Mouse (Mus musculus) thymus, adult 2 months (tissue): ENCODE measurements around the gene Prss35. TPM values are rescaled to one million over a fixed set of nuclear protein-coding genes. Genes with fewer than 3 reads are reported as not detected.

Experiments
- DNase-seq: peaks from one replicate; pipeline ENCODE4 v3.0.0; 2021
- H3K27ac ChIP-seq: fragments of 200-500 bp; 2 replicates; pipeline ENCODE4 v1.5.1; 2012; ENCODE audit warnings: low read length, control low read depth; ENCODE audit not compliant: control insufficient read depth, insufficient read depth
- H3K27me3 ChIP-seq: fragments of 200-500 bp; 2 replicates; pipeline ENCODE4 v1.6.1; 2012; ENCODE audit warnings: mild to moderate bottlenecking, low read length, moderate library complexity, mixed read lengths; ENCODE audit not compliant: control insufficient read depth, insufficient read depth
- H3K36me3 ChIP-seq: fragments of 200-500 bp; 2 replicates; pipeline ENCODE4 v1.6.1; 2012; ENCODE audit warnings: mild to moderate bottlenecking, low read length, moderate library complexity; ENCODE audit not compliant: control insufficient read depth, insufficient read depth
- H3K4me1 ChIP-seq: fragments of 200-500 bp; replicated peaks from 2 replicates; pipeline ENCODE4 v1.6.1; 2012; ENCODE audit warnings: low read length; ENCODE audit not compliant: control insufficient read depth, insufficient read depth
- H3K4me3 ChIP-seq: fragments of 200-500 bp; 2 replicates; pipeline ENCODE4 v1.5.1; 2012; ENCODE audit warnings: mild to moderate bottlenecking, low read length, control low read depth, moderate library complexity; ENCODE audit not compliant: control insufficient read depth, insufficient read depth
- CTCF ChIP-seq: fragments of 200-500 bp; IDR thresholded peaks from 2 replicates; pipeline ENCODE4 v1.5.1; 2012; ENCODE audit warnings: mild to moderate bottlenecking, control low read depth, low read length, moderate library complexity, borderline replicate concordance; ENCODE audit not compliant: control insufficient read depth, poor library complexity, insufficient read depth; ENCODE audit errors: extremely low read depth
- POLR2A ChIP-seq: fragments of 200-500 bp; IDR thresholded peaks from 2 replicates; pipeline ENCODE4 v1.6.1; 2012; ENCODE audit warnings: mild to moderate bottlenecking, low read length, control low read depth, moderate library complexity; ENCODE audit not compliant: control insufficient read depth, poor library complexity, insufficient read depth; ENCODE audit errors: extremely low read depth
- WGBS: fragments of 180-500 bp; shearing (Covaris S2); methylation state at CpG from one replicate; pipeline ENCODE4 v1.1.7; 2018; 5-methylcytosine and 5-hydroxymethylcytosine counted together
- polyA plus RNA-seq: library from polyadenylated mRNA; depleted of rRNA; stranded (reverse); fragments of >200 nt; gene quantifications from 2 replicates; pipeline ENCODE4 v1.2.3, GENCODE M21; 2012

The Prss35 gene
- polyA plus RNA-seq, 1 experiment: 0.16 TPM

DNA sequence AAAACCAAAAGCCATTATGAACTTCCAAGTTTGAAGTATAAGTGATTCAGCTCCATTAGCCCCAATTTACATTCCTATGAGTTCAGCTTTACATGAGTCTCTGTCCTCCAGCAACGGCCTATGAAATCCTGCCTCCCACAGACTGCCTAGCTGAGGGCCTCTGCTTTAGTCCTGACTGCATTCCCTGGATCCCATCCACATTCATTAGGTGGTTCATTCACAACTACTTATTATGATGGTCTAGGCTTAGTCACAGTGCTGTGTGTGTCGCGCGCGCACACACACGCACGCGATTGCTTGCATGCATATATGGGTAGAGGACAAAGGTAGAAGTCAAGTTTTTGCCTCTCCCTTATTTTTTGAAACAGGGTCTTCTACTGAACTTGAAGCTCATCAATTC lies 4.6 kb upstream of the Prss35 start:
- no peak overlapping the region for H3K4me3 ChIP-seq
- H3K36me3 ChIP-seq: no peaks in the 10 kb centered on the region
- 97% methylated on average over 8 of the region's 8 CpGs for WGBS
- TF ChIP-seq POLR2A: no peak
- no peak for TF ChIP-seq CTCF
- DNase-seq: no peak
- no peaks in the 10 kb centered on the region for H3K27me3 ChIP-seq
- H3K27ac ChIP-seq: no peak overlapping the region
- no peaks in the 10 kb centered on the region for H3K4me1 ChIP-seq

DNA sequence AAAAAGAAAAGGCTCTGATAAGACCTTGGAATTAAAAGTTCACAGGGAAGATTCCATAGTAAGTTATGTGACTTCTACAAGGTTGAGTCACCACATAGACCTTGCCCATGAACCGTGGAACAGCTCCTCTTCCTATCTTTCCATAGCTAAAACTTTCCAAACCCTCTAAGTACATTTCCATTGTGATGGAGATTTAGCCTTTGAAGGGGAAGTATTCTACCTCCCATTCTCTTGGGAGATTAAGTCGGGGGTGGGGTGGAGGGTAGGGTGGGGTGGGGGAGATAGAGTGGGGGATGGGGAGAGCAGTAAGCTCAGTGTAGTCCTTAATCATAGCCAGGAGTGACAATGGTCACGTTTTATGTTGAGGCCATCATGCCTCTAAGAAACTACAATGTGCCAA lies 3.5 kb upstream of the Prss35 start:
- TF ChIP-seq CTCF (no peak), POLR2A (no peak)
- Histone ChIP-seq H3K4me1 (no peaks in the 10 kb centered on the region), H3K4me3 (no peak overlapping the region), H3K36me3 (no peaks in the 10 kb centered on the region), H3K27ac (no peak overlapping the region), H3K27me3 (no peaks in the 10 kb centered on the region)
- 56% methylated on average over 3 of the region's 3 CpGs for WGBS
- DNase-seq: no peak

DNA sequence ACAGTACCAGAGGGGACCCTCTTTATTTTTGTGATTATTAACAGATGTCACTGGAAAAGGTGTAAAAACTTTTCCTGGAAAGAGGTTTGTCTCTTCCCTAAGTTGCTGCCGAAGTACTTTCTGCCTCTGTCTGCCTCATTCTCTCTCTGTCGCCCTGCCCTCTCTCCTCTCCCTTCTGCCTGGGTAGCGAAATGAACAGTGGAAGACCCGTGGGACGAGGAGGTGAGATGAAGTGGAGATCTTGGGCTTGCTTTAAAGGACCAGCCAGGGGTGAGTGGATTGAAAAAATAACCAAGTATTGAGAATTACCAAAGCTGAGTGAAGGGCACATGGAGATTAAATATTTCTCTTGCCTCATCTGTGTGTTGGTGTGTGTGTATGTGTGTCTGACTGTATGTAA lies 592 bp downstream of the Prss35 start:
- H3K27ac ChIP-seq: no peak overlapping the region
- no peak for TF ChIP-seq CTCF
- no peaks in the 10 kb centered on the region for H3K4me1 ChIP-seq
- no peaks in the 10 kb centered on the region for H3K27me3 ChIP-seq
- H3K4me3 ChIP-seq: no peak overlapping the region
- 55% methylated on average over 5 of the region's 5 CpGs for WGBS
- DNase-seq: no peak
- no peaks in the 10 kb centered on the region for H3K36me3 ChIP-seq

DNA sequence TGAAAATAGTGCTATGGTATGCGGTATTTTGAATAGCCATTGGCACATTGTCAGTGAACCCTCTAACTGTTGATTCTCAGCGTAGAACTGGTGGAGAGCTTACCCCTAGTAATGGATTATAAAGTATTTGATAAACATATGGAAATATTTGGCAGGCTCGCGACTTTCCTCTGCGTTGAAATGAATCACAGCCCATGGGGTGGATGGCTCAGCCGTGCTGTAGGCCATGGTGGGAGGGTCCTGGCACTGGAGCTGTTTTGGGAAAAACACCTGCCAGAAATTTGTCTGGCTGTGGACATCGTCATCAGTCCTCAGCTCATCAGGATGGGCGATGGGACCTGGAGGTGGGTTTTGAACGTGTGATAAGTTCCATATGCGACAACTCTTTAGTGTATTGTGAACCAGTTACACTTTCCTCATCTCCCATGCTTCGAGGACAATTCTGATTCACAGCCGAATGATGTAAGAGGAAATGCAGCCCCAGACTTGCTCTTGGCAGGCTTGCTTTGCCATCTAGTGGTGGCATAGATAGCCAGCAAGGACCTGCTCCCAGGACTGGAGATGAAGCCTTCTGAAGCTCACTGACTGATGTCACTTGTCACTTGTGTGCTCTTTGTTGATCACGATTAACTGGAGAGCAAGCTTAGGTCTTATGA lies 2.6 kb downstream of the Prss35 start:
- no peaks in the 10 kb centered on the region for H3K27me3 ChIP-seq
- H3K4me1 ChIP-seq: no peaks in the 10 kb centered on the region
- no peak for DNase-seq
- TF ChIP-seq CTCF (no peak), POLR2A (no peak)
- no peaks in the 10 kb centered on the region for H3K36me3 ChIP-seq
- no peak overlapping the region for H3K4me3 ChIP-seq
- H3K27ac ChIP-seq: no peak overlapping the region
- 39% methylated on average over 13 of the region's 13 CpGs for WGBS

DNA sequence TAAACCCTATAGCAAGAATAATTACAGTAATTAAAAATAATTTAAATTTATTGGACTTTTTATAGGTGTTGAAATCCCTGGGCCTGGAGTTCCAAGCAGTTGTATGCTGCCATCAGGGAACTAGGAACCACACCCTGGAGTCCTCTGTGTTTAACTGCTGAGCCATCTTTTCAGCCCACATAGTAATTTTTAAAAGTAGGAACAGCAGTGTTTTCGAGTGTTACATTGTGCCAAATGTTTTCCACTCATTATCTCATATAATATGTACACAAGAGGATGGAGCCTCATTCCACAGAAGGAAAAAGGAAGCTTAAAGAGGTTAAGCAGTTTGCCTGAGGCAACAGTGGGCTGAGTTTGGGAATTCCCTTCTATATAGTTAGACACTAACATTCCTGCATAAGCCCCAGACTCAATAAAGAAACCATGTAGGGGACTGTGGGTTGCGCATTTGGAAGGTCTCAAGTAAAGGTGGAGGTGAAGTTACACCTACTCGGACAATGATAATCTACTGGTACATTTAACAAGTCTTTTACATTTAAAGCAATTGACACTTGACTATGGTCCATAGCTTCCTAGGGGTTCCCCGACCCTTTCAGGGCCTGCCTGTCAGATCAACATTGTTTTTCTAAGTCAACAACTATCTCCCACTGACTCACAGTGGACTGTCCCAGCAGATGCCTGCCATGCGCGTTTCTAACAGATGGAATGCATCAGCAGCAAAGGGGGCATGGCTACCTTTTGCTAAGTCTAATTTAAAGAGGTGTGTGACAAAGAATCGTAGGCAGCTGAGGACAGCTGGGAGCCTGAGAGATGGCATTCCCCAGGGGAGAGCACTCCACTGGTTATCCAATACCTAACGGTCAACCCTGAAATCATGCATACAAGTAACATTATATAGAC lies 19.3 kb downstream of the Prss35 start:
- H3K27me3 ChIP-seq: no peaks in the 10 kb centered on the region

DNA sequence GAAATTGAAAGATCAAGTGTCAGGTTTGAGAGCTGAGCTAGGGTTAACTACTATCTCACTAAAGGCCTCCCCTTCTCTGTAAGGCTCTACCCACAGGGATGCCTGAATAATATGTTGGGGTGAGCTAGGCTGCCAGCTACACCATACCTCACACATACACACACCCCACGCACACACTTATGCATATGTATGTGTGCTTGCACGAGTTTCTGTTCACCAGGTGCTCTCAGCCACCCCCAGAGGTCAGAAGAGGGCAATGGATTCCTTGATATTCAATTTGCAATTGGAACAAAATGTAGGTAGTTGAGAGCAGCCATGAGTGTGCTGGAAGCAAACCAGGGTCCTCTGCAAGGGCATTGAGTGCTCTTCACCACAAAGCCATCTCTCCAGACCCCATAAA lies 20.6 kb downstream of the Prss35 start:
- no peak overlapping the region for H3K4me3 ChIP-seq
- DNase-seq: no peak
- no peaks in the 10 kb centered on the region for H3K4me1 ChIP-seq
- no peaks in the 10 kb centered on the region for H3K36me3 ChIP-seq
- H3K27ac ChIP-seq: no peak overlapping the region
- 57% methylated on average over 2 of the region's 2 CpGs for WGBS
- no peaks in the 10 kb centered on the region for H3K27me3 ChIP-seq
- TF ChIP-seq POLR2A (no peak), CTCF (no peak)

More for the DNA sequence above, 19.3 kb downstream of the Prss35 start:
- Histone ChIP-seq H3K4me1 (no peaks in the 10 kb centered on the region), H3K27ac (no peak overlapping the region), H3K4me3 (no peak overlapping the region), H3K36me3 (no peaks in the 10 kb centered on the region)
- DNase-seq: no peak
- 84% methylated on average over 8 of the region's 8 CpGs for WGBS
- TF ChIP-seq CTCF (no peak), POLR2A (no peak)
